Mouse (Mus musculus): Measurements from ENCODE around the gene Mms22l. TPM values are rescaled to one million over a fixed set of nuclear protein-coding genes. Genes with fewer than 3 reads are reported as not detected.
"Not testable (repeated sequence)": the region's sequence is repeated elsewhere in the genome, so short reads cannot be mapped to it uniquely, and the experiment has no call there.

Gene Mms22l
- 1 to 10 TPM; 1.5 TPM for total RNA-seq (2021)

- DNase-seq: peak; percentile 87 to 89
These were observed at the start of gene Mms22l for GRCm38 (mm10) chr4:24496116-24496952. Gene Mms22l, plus strand, starts transcription at chr4:24496451.

DNA sequence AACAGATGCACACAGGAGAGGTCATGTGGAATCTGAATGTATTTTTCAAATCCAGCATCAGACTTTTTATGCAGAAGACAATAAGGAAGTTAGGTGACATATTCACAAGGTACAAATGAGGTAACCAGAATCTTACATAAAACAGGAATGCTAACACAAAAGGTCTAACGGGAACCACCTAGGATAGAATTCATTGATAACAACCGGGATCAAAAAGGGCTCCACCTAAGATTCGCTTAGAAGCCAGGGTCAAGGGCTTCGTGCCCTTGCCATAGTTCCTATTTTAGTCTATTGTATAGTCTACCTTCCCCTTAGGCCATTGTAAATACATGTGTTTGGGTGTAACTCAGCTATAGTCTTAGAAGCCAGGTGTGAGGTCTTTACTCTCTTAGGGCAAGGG, 12.2 kb upstream of the Mms22l start:
- DNase-seq: not testable (repeated sequence)

DNA sequence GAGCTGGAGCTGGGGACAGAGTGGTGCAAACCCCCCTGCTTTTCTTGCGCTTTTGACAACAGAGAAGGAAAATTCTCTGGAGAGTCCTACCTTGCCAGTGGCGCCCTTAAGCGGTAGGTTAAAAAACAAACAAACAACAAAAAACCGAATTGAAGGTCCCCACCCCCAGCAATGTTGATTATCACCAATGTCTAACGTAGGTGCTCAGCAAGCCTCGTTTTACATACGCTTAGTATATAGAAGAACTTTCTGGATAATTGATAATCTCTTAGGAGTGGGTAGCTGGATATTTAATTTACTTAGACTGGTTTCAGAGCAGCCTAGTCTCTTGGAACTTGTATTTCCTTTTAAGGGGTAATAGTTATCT, 685 bp downstream of the Mms22l start:
- no peak for DNase-seq

- DNase-seq: no peak
These were observed 12.9 kb downstream of the Mms22l start for GRCm38 (mm10) chr4:24509195-24509594.

GRCm38 (mm10) chr4:24536989-24537388, 40.7 kb downstream of the Mms22l start:
- DNase-seq: no peak

DNA sequence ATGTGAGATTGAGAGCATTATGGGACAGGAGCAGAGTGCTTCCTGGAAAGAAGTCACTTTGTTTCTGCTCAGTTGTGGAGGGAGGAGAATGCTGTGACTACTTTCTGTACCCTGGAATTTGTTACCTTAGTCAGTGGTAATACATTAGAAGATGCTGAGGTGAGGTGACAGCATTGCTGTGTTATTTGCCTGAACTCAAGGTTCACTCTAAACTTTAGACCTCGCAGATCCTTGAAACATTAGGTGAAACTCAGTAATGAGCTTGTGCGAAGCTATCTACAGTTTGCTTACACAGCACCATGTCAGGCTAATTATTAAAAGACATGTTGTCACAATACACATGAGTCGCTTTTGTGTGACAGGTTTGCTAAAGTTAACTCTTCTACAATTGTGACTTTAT, 47.2 kb downstream of the Mms22l start:
- DNase-seq: no peak

GRCm38 (mm10) chr4:24544677-24545151, 48.5 kb downstream of the Mms22l start:
- peak; percentile 45 to 52 for DNase-seq

DNA sequence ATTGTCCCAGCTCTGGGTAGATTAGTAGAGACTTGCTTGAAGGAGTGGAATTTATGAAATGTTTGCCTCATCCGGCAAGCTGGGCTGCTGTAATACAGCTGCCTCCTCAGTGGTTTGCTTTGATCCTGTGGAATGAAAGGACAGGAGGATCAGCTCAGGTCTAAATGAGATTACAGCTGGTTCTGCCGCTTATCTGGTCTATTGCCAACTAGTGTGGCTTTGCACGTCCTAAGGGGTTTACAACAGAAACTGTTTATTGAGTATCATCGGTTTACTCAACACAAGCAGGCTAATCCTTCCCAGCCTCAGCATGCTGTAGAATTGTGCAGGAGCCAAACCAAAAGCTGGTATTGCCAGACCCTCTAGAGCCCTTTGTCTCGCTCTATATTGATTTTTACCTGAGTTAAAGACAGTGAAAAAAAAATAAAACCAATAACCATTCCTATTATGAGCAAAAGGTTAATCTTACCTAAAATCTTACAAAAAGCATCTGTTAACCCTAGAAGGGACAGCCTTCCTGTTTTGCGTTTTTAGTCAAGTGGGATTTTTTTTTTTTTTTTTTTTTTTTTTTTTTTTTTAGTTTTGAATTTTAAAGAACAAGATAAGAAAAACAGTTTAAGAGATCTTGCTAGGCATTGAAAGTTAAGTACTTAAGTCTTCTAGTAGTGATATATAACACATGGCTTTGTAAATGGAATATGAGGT, 60.0 kb downstream of the Mms22l start:
- DNase-seq: no peak

GRCm38 (mm10) chr4:24557149-24557548, 60.9 kb downstream of the Mms22l start:
- DNase-seq: no peak

DNA sequence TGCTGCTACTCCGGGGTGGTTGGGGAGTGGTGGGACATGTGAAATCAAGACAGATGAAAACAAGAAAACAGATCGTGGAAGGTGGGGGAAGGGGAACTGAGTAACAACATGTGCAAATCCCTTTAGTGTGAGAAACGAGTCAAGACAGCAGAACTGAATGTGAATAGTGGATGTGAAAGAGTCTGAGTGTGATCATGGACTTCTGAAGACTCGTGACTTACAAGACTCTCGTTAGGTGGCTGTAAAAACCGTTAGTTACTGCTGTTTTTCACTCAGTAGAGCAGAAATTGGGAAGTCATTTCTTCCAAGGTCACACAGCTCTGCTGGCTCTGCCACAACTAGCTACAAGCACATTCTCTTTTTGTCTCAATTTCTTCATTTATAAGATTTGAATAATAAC, 71.8 kb downstream of the Mms22l start:
- DNase-seq: no peak

DNA sequence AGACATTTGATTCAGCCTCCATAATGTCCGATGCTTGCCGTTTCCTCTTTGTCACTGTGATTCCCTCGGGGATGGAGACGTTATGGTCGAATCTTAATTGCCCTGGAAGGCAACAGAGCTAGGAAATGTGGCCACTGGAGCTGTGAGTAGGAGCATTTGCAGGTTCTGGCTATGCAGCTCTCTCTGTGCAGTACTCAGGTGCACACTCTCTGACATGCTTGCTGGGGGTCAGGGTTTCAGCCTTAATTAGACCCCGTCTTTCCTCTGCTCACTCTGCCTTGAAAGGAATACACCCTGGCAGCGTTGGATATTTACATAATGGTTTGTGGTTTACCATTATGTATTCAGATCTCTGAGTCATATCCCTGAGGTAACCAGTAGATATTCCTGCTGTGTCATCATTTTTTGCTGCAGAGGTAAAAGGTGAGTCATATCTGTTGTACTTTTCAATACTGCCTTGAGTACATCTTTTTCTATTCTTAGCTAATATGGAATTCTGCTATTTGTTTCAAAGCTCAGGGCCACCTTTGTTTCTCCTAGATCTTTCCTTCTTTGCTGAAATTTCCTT, 72.8 kb downstream of the Mms22l start:
- DNase-seq: no peak

DNA sequence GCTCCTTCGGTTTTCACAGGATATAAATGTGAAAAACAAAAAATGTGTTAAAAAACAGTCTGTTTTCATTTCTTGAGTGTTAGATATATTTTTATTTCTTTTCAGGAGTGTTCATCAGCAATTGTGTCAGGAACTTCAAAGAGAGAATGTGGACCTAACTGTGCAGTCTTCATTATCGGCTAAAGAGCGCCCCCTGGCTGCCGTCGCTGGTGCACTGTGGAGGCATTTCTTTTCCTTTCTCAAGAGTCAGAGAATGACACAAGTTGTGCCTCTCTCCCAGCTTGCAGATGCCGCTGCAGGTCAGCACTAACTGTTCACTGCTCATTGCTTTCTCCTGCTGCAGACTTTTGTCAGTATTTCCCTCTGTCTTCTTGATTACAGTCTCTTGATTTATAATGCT, 78.0 kb downstream of the Mms22l start:
- peak; percentile 75 to 78 for DNase-seq

DNA sequence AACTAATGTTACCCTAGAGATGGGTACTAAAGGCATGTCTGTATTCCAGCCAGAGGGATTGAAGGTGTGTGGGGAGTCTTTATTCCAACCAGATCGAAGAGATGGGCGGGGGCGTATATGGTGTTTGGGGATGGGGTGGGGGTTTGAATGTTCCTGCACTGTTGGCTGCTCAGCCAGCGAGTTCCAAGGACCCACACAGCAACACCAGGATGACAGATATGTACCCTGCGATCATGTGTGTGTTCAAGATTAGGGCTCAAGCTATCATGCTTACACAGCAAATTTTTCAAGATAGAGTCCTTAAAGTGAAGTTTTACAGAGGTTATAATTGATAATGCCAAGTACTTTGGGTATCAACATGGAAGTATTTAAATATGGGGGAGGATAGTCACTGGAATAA, 81.3 kb downstream of the Mms22l start:
- DNase-seq: no peak

DNA sequence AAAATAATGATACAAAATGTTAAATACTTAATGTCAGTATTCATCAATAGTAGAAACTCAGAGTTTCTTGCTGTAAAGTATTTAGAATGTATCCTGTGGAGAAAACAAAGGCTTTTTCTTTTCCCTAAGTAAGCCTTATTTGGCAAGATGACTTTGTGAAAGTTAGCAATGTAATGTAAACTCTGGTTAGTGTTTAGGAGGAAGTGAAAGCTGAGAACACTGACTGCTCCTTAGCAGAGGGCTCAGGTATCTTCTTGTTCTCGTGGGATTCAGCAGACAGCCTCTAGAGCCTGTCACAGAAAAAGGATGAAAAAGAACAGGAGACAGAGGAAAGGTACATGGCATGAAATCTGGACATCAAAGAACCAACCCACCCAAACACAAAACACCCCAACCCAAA, 86.0 kb downstream of the Mms22l start:
- no peak for DNase-seq

DNA sequence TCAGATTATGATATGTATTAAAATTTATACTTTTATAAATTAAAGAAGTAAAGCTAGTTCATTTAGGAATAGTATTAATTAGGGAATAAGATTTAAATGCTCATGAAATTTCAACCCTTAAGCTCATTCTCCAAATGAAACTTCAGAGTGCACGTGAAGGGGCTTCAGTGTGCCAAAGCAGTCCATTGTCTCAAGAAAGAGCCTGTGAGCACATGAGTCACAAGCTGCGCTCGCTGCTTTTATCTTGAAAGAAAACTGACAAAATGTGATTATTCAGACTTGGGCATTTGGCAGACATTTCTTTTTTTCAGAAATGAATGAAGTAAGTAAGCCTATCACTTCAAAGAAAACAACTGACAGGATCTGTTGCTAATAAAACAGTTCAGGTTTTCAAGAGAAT, 87.7 kb downstream of the Mms22l start:
- no peak for DNase-seq

DNA sequence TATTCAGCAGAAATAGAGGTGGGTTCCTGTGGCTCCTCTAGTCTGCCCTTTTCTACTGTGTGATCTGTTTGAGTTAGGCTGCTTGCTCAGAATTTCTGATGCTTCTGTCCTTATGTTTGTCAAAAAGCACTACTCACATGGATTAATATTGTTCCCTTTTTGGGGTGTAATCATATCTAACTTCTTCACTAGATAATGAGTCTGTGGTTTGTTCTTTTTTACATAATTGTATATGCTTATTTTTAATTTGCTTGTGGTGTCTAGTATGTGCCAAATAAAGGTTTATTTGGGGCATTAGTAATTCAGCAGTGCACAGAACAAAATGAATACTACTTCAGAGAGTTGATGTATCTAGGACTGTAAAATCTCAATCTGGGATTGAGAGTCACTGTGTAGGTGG, 98.6 kb downstream of the Mms22l start:
- no peak for DNase-seq

DNA sequence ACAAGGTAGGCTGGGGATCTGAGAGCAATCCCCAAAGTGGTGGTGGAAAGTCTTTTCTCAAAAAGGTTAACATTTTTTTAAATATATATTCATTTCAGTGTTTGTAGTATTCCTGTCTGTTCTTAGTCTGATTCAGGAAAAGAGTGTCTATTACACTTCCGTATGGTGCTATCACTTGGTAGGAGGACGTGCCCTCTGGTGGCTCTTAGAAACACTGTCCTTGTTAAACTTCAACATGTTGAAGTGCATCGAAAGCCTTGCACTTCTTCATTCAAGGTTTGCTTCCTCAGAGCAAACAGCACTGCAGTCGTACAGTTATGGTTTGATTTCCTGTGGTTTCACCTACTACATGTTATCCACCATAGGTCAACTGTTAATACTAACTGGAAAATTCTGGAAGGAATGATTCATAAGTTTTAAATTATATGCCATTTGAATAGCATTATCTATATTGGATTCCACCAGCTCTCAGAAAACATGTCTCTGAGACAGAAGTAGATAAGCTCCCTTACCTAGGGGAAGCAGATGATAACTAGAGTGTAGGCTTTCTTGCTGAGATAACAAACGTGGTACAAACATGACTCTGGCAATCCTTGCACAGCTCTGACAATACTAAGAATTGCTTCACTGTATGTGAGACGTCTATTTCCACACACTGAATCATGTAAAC, 100.8 kb downstream of the Mms22l start:
- DNase-seq: no peak

DNA sequence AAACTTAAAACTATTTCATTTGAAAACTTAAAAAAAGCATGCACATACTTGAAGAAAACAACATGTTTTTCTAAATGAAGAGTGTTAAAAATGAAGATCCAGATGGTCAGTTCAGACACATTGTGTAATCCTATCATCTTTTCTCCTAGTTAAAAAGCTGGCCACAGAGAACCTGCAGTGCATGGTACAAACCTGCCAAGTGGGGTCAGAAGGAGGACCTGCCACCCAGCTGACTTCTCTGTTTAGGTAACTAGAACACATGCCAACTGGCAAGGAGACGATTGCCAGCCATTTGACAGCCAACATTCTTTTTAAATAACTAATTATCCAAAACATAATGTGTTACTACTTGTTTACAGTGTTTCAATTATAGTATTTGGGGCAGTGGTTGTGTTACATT, 102.4 kb downstream of the Mms22l start:
- DNase-seq: no peak

- DNase-seq: no peak
These were observed 105.5 kb downstream of the Mms22l start for GRCm38 (mm10) chr4:24601711-24602110.

GRCm38 (mm10) chr4:24609085-24609484, 112.8 kb downstream of the Mms22l start:
- no peak for DNase-seq

DNA sequence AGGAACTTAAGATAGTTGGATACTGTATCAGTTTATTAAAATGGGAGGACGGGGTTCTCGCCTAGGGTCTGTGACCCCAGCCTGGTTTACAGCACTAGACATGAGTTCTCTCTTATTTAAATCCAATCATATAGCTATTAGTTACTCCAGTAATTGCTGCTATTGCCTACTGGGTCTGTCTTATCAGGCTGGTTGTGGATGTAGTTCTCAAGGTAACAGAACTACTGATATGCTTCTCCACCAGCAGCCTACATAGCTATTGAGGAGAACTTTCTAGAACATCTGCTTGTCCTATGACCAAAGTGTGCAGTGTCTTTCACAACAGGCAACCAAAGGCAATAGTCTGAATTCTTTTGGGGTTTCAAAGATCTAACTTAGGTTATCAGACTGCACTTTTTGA, 113.3 kb downstream of the Mms22l start:
- DNase-seq: no peak

GRCm38 (mm10) chr4:24620005-24620404, 123.8 kb downstream of the Mms22l start:
- no peak for DNase-seq

DNA sequence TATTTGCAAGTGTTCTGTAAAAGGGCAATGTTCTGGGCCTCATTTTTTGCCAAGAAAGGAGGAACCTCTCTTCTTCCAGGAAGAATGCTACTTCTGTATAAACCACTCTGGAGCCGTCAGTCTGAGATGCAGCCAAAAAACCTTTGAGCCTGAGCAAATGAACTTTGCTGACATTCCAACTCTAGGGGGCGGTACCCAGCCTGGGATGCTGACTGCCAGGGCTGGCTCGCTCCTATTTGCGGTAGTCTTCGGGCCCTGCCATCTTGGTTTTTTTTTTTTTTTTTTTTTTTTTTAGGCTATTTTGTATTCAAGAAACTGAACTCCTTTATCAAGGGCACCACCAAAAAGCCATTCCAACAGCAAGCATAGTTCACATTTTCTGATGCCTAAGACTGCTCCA, 124.2 kb downstream of the Mms22l start:
- DNase-seq: no peak
